Mouse (Mus musculus): ENCODE data around the gene Evi2b. TPM values are rescaled to one million over a fixed set of nuclear protein-coding genes. Genes with fewer than 3 reads are reported as not detected.

Evi2b gene
- polyA plus RNA-seq, 1 experiment from 2014 or later, result not detected

DNA sequence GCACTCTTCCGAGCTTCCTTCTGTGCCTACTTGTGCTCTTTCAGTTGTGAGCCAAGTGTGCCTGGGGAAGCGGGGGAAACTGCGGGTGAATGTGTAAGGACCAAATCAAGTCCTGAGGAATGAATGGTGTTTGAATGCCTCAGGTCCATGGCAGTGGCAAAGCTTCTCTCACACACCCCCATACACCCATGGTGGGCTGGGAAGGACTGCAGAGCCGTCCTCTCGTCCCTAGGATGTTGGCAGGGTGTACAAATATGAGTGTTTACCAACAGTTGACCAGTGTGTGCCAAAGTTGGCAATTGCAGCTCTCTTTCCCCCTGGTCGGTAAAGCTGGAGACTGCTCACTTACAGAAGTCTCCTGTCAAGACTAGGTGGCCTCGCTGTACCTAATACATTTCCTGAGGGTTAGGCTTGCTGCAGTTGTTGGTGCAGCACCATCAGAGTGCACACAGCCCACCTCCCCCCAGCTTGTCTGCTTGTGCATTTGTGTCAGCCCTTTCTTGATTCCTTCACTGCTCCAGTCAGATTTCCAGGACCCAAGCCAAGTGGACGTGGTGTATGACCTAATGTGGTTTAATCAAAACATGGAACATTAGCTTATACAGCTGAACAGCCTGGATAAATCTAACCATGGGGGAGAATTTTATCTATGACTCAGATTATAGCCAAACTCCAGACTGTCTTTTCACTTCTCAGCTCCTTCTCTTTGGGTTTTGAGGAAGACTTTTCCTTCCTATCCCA, 10.6 kb upstream of the Evi2b start:
- no peak overlapping the region for H3K27ac ChIP-seq
- no peaks in the 10 kb centered on the region for H3K4me1 ChIP-seq (replicated peaks; ENCODE audit: control insufficient read depth, insufficient read depth, low read length)
- peaks cover 29% of the 10 kb centered on the region for H3K36me3 ChIP-seq (replicated peaks; ENCODE audit: control insufficient read depth, insufficient read depth)
- H3K9me3 ChIP-seq (ENCODE audit: control insufficient read depth, low read length), result no peaks in the 10 kb centered on the region
- H3K9ac ChIP-seq, result no peak overlapping the region
- H3K27me3 ChIP-seq (ENCODE audit: control insufficient read depth, insufficient read depth, low read length), result no peaks in the 10 kb centered on the region
- WGBS, result 85% methylated on average over 8 of the region's 8 CpGs
- ATAC-seq (ENCODE audit: low FRiP score) (no peak), DNase-seq (ENCODE audit: low spot score) (peak; percentile 30)
- no peak overlapping the region for H3K4me3 ChIP-seq (replicated peaks; ENCODE audit: low read length)
- no peak overlapping the region for H3K4me2 ChIP-seq (replicated peaks)

DNA sequence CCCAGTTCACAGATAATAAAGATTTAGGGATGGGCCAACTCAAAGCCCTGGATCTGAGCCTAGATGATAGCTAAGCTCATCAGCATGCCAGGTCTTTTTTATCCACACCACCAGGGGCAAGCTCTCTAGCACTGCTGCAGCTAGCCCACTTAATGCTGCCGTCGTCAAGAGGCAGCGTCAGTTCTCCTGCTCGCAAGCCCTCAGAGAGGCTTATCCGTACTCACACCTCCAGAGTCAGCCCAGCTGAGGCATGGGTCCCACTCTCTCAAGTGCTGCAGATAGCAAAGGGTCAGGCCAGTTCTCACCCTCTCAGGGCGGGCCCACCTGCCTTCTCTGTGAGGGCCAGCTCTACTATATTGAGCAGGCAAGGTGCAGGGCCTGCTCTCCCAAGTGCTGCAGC, 9.7 kb upstream of the Evi2b start:
- ATAC-seq (ENCODE audit: low FRiP score), result no peak
- no peak for DNase-seq (ENCODE audit: low spot score)
- no peak overlapping the region for H3K27ac ChIP-seq

DNA sequence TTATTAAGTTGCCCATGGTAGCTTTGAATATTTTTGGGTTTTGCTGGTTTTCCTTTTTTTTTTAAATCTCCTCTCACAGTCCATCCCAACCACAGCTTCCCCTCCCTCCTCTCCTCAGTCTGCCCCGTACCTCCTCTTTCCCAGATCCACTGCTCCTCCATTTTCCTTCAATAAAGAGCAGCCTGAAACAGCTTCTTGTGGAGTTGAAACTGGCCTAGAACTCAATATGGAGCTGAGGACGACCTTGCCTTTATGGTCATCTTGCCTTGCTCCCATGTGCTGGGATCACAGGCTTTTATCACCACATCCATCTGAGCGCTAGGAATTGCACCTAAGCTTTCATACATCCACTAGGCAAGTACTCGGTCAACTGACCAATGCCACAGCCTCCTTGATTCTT, 7.9 kb upstream of the Evi2b start:
- DNase-seq (ENCODE audit: low spot score), result no peak
- H3K9me3 ChIP-seq (ENCODE audit: control insufficient read depth, low read length), result no peaks in the 10 kb centered on the region
- no peak overlapping the region for H3K4me2 ChIP-seq (replicated peaks)
- peaks cover 17% of the 10 kb centered on the region for H3K36me3 ChIP-seq (replicated peaks; ENCODE audit: control insufficient read depth, insufficient read depth)
- H3K4me1 ChIP-seq (replicated peaks; ENCODE audit: control insufficient read depth, insufficient read depth, low read length), result no peaks in the 10 kb centered on the region
- 94% methylated on average over 4 of the region's 4 CpGs for WGBS
- H3K4me3 ChIP-seq (replicated peaks; ENCODE audit: low read length), result no peak overlapping the region
- no peak for ATAC-seq (ENCODE audit: low FRiP score)
- H3K9ac ChIP-seq, result no peak overlapping the region
- no peak overlapping the region for H3K27ac ChIP-seq
- H3K27me3 ChIP-seq (ENCODE audit: control insufficient read depth, insufficient read depth, low read length), result no peaks in the 10 kb centered on the region

More for the DNA sequence above, 9.7 kb upstream of the Evi2b start:
- no peak overlapping the region for H3K4me2 ChIP-seq (replicated peaks)
- H3K9me3 ChIP-seq (ENCODE audit: control insufficient read depth, low read length), result no peaks in the 10 kb centered on the region
- H3K9ac ChIP-seq, result no peak overlapping the region
- H3K4me3 ChIP-seq (replicated peaks; ENCODE audit: low read length), result no peak overlapping the region
- WGBS, result 88% methylated on average over 6 of the region's 6 CpGs
- H3K4me1 ChIP-seq (replicated peaks; ENCODE audit: control insufficient read depth, insufficient read depth, low read length), result no peaks in the 10 kb centered on the region
- H3K27me3 ChIP-seq (ENCODE audit: control insufficient read depth, insufficient read depth, low read length), result no peaks in the 10 kb centered on the region
- peaks cover 26% of the 10 kb centered on the region for H3K36me3 ChIP-seq (replicated peaks; ENCODE audit: control insufficient read depth, insufficient read depth)

DNA sequence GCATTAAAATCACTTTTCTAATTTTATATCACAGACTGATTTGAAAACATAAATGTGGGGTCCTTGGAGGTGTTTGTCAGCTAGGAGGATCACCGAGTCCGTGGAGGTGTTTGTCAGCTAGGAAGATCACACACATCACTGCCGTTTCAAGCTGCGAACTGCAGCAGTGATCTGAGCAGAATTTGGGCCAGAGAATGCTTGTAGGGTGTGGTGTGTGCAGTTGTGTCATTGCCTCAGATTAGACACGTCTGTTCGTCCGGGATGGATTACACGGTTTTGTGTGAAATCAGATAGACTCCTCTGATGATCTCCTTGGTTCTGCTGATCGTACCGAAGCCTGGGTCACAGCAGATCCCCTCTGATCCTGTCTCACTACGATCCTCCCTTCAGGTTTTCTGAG, 7.2 kb upstream of the Evi2b start:
- no peak overlapping the region for H3K4me3 ChIP-seq (replicated peaks; ENCODE audit: low read length)
- no peaks in the 10 kb centered on the region for H3K4me1 ChIP-seq (replicated peaks; ENCODE audit: control insufficient read depth, insufficient read depth, low read length)
- ATAC-seq (ENCODE audit: low FRiP score) (no peak), DNase-seq (ENCODE audit: low spot score) (no peak)
- 94% methylated on average over 11 of the region's 11 CpGs for WGBS
- H3K36me3 ChIP-seq (replicated peaks; ENCODE audit: control insufficient read depth, insufficient read depth), result peaks cover 11% of the 10 kb centered on the region
- H3K27me3 ChIP-seq (ENCODE audit: control insufficient read depth, insufficient read depth, low read length), result no peaks in the 10 kb centered on the region
- no peaks in the 10 kb centered on the region for H3K9me3 ChIP-seq (ENCODE audit: control insufficient read depth, low read length)
- no peak overlapping the region for H3K27ac ChIP-seq
- H3K9ac ChIP-seq, result no peak overlapping the region
- no peak overlapping the region for H3K4me2 ChIP-seq (replicated peaks)

DNA sequence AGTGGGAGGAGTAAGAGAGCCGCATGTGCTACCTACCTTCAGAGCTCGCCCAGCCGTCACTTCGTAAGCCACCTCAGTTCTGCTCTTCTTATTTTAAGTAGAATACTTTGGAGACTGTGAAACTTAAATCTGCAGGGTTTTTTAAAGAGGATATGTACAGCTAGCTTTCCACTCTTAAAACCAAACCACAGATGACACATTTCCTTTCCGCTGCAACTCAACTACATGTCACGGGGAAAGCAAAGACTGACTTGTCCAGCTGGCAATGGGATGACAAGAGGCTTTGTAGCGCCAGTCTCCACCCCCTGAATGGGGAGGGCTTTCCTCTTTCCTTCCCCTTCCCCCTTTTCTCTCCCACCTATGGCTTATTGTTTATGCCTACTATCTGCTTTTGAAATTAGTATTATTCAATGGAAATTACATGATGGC, 6.8 kb upstream of the Evi2b start, which contains the start of the genes Evi2 and Evi2a:
Gene Evi2 (minus strand): TSS at position 257 of the 429 bp plus-strand sequence.
Gene Evi2a (minus strand): TSS at position 277 of the 429 bp plus-strand sequence.
- Histone ChIP-seq H3K9ac (no peak within 1 kb of the TSS), H3K27ac (no peak within 1 kb of the TSS), H3K4me1 (replicated peaks; ENCODE audit: control insufficient read depth, insufficient read depth, low read length) (no peaks in the 10 kb centered on the region), H3K36me3 (replicated peaks; ENCODE audit: control insufficient read depth, insufficient read depth) (peaks cover 11% of the 10 kb centered on the region), H3K4me2 (replicated peaks) (no peak within 1 kb of the TSS), H3K27me3 (ENCODE audit: control insufficient read depth, insufficient read depth, low read length) (no peaks in the 10 kb centered on the region), H3K4me3 (replicated peaks; ENCODE audit: low read length) (no peak within 1 kb of the TSS), H3K9me3 (ENCODE audit: control insufficient read depth, low read length) (no peaks in the 10 kb centered on the region)
- DNase-seq (ENCODE audit: low spot score), result no peak
- 84% methylated on average over 7 of the region's 7 CpGs for WGBS
- no peak for ATAC-seq (ENCODE audit: low FRiP score)

DNA sequence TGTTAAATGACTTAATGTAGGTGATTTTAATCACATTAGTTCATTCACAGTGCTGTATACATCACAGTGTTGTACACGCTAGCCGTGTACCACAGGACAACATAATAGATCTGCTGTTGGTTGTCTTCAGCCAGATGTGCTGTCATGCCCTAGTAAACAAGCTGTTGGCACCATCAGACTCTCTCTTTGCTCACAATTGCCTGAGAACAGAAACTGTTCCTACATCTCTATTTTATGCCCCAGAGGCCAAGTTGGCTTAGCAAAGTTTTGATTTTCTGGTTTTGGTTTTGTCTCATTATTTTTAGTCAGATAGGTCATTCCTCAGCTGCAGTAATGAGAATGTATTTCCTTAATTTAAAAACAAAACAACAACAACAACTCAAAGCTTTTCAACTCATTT, 6.2 kb upstream of the Evi2b start:
- Histone ChIP-seq H3K4me1 (replicated peaks; ENCODE audit: control insufficient read depth, insufficient read depth, low read length) (no peaks in the 10 kb centered on the region), H3K27me3 (ENCODE audit: control insufficient read depth, insufficient read depth, low read length) (no peaks in the 10 kb centered on the region), H3K4me2 (replicated peaks) (no peak overlapping the region), H3K9ac (no peak overlapping the region), H3K4me3 (replicated peaks; ENCODE audit: low read length) (no peak overlapping the region), H3K27ac (no peak overlapping the region), H3K9me3 (ENCODE audit: control insufficient read depth, low read length) (no peaks in the 10 kb centered on the region), H3K36me3 (replicated peaks; ENCODE audit: control insufficient read depth, insufficient read depth) (peaks cover 11% of the 10 kb centered on the region)
- no peak for ATAC-seq (ENCODE audit: low FRiP score)
- no peak for DNase-seq (ENCODE audit: low spot score)
- 76% methylated on average over 2 of the region's 2 CpGs for WGBS

DNA sequence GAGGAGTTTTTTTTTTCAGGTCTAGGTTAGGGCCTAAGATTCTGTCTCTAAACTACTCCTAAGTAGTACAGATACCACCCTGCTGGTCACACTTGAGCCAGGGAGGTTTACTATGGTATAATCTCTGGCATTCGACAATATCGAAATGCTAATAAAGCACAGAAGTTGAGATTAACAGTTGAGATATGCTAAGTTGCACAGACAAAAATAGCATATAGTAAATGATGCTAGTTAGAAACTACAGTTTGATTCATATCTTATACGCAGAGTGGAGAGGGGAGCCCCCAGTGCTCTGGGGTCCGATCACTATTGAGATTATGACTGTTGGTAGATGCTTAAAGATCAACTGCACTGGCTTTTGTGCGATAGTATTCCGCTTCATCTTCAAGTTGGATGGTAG, 5.7 kb upstream of the Evi2b start:
- 96% methylated on average over 6 of the region's 6 CpGs for WGBS
- ATAC-seq (ENCODE audit: low FRiP score), result no peak
- no peak for DNase-seq (ENCODE audit: low spot score)

DNA sequence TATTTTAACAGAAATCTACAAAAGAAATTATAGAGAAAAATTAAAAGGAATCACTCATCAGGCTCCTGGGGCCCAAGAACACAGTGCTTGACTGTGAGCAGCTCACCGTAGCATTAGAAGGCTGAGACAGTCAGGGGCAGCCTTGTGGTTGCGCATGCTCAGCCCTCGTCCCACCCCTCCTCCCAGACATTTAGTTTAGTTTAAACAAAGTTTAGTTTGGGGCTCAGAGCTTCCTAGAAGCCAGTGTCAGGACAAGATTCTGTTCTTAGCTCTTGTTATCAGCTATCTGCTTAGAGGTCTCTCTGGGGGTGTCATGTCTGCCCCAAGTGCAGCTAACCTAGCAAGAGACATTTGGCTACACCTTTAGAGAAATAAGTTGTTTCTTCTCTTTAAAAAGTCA, 5.0 kb upstream of the Evi2b start:
- no peak overlapping the region for H3K27ac ChIP-seq
- WGBS, result 95% methylated on average over 3 of the region's 3 CpGs
- H3K9me3 ChIP-seq (ENCODE audit: control insufficient read depth, low read length), result no peaks in the 10 kb centered on the region
- H3K4me2 ChIP-seq (replicated peaks), result no peak overlapping the region
- H3K4me1 ChIP-seq (replicated peaks; ENCODE audit: control insufficient read depth, insufficient read depth, low read length), result no peaks in the 10 kb centered on the region
- DNase-seq (ENCODE audit: low spot score) (no peak), ATAC-seq (ENCODE audit: low FRiP score) (no peak)
- peaks cover 11% of the 10 kb centered on the region for H3K36me3 ChIP-seq (replicated peaks; ENCODE audit: control insufficient read depth, insufficient read depth)
- H3K9ac ChIP-seq, result no peak overlapping the region
- H3K27me3 ChIP-seq (ENCODE audit: control insufficient read depth, insufficient read depth, low read length), result no peaks in the 10 kb centered on the region
- H3K4me3 ChIP-seq (replicated peaks; ENCODE audit: low read length), result no peak overlapping the region

More for the DNA sequence above, 5.7 kb upstream of the Evi2b start:
- Histone ChIP-seq H3K9ac (no peak overlapping the region), H3K4me1 (replicated peaks; ENCODE audit: control insufficient read depth, insufficient read depth, low read length) (no peaks in the 10 kb centered on the region), H3K4me3 (replicated peaks; ENCODE audit: low read length) (no peak overlapping the region), H3K27me3 (ENCODE audit: control insufficient read depth, insufficient read depth, low read length) (no peaks in the 10 kb centered on the region), H3K9me3 (ENCODE audit: control insufficient read depth, low read length) (no peaks in the 10 kb centered on the region), H3K27ac (no peak overlapping the region), H3K4me2 (replicated peaks) (no peak overlapping the region), H3K36me3 (replicated peaks; ENCODE audit: control insufficient read depth, insufficient read depth) (peaks cover 11% of the 10 kb centered on the region)

DNA sequence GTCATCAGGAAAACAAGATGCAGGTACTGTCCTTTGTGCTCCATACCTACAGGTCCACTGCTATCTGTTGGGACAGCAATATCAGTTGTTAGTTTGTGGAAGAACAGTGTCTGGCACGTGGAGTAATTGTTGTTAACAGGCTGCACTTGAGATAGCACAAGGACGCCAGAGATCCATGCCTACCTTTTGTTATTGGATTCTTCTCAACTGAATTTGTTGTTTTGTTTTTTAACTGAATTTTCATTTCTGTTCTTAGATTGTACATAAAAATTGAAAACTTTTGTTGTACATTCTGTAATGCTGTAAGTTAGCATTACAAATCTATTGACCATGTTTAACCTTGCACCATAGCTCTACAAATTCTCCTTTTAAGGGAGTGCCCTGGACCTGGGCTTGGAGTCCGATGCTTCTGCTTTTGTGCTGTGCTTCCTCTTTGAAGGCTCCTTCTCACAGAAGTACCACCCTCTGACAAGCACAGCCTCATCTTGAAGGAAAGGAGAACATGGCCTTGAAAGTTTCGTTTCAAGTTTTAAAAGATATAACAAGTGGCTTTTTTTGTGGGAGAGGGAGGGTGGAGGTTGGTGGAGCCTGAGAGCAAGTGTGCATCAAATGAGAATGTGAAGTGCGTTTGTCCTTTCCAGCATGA, 4.3 kb upstream of the Evi2b start:
- 94% methylated on average over 5 of the region's 5 CpGs for WGBS
- H3K27me3 ChIP-seq (ENCODE audit: control insufficient read depth, insufficient read depth, low read length), result no peaks in the 10 kb centered on the region
- ATAC-seq (ENCODE audit: low FRiP score), result no peak

More for the DNA sequence above, 4.3 kb upstream of the Evi2b start:
- H3K4me2 ChIP-seq (replicated peaks), result no peak overlapping the region
- no peak overlapping the region for H3K4me3 ChIP-seq (replicated peaks; ENCODE audit: low read length)
- H3K4me1 ChIP-seq (replicated peaks; ENCODE audit: control insufficient read depth, insufficient read depth, low read length), result no peaks in the 10 kb centered on the region
- no peak for DNase-seq (ENCODE audit: low spot score)
- no peak overlapping the region for H3K9ac ChIP-seq
- H3K36me3 ChIP-seq (replicated peaks; ENCODE audit: control insufficient read depth, insufficient read depth), result peaks cover 11% of the 10 kb centered on the region
- no peak overlapping the region for H3K27ac ChIP-seq
- H3K9me3 ChIP-seq (ENCODE audit: control insufficient read depth, low read length), result no peaks in the 10 kb centered on the region
